Mouse (Mus musculus): ENCODE measurements around the gene Nsd2.

Nsd2 gene

DNA sequence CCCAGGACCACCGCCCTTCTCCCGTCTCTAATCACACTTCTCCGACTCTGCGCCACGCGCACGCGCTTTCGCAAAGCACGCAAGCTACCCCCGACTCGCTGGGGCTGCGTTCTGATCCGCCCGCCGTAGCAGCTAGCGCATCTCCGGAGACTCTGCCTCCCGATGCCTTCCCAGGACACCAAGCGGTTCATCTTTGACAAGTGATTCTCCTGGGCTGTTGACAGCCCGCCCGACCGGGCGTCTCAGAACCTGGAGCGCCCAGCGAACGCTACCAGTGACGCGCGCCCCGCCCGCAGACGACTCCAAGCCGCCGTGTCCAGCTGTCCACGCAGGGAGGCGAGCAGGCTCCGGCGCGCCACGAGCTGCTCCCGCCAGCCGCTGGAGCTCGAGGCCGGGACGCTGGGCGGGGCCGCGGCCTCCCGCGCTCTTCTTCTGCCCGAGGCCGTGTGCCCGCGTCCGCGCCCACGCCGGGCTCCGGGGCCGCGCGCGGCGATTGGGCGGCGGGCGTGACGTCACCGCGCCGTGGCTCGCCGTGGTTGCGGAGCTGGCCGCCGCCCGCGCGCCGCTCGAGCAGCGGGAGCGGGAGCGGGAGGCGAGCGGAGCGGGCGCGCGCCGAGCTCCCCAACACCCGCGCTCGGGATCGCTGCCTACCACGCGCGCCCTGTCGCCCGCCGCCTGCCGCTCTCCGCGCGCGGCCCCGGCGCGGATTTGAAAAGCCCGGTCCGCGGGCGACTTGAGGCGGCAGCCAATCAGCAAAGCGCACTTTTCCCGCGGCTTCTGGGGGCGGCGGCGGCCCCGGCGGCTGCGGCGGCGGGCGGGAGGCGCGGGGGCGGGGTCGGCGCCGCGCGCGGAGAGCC, at the start of gene Nsd2:
Gene Nsd2, plus strand, starts transcription at position 850 of the 857 bp plus-strand sequence.
- in situ Hi-C loops (cut with MboI; ENCODE audit: low sequenced_read_pairs) = no loop called here

- in situ Hi-C loops (cut with MboI; ENCODE audit: low sequenced_read_pairs) = no loop called here
Observed at GRCm38 (mm10) chr5:33777195-33777594, 43.3 kb upstream of the Nsd2 start.

- in situ Hi-C loops (cut with MboI; ENCODE audit: low sequenced_read_pairs) = no loop called here
Observed at GRCm38 (mm10) chr5:33781964-33782344, 38.6 kb upstream of the Nsd2 start.

DNA sequence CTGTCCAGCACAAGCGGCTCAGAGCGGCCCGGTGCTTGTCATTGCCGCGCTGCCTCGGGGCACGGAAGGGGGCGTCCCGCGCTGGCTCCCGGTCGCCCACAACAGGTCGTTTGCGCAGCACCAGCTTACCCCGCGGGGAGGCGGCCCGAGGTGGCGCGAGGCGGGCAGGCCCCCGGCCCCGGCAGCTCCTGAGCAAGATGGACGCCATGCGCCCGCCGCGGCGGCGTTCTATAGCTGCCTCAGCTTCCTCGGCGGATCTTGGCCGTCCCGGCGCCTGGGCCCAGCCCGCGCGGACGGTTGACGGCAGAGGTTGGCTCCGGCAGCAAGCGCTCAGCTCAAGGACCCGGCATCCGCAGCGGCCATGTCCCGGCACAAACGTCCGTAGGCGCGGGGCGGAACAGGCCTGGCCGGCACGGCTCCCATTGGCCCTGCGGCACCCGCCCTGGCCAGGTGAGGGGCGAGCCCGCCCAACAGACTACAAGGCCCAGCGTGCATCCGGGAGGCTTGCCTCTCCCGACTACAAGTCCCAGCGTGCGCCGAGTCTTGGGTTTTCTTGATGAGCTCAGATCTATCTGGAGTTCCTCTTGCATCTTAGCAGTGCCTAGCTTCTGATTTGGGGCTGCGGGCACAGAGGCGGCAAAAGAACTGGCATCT, 38.1 kb upstream of the Nsd2 start, which contains the start of gene Letm1:
Gene Letm1, minus strand, starts transcription at position 473 of the 654 bp plus-strand sequence.
- in situ Hi-C loops (cut with MboI; ENCODE audit: low sequenced_read_pairs) = no loop called here

GRCm38 (mm10) chr5:33782999-33783390, 37.5 kb upstream of the Nsd2 start:
- in situ Hi-C loops (cut with MboI; ENCODE audit: low sequenced_read_pairs) = no loop called here

GRCm38 (mm10) chr5:33791912-33792643, 28.4 kb upstream of the Nsd2 start:
- in situ Hi-C loops (cut with MboI; ENCODE audit: low sequenced_read_pairs) = no loop called here

GRCm38 (mm10) chr5:33803337-33803736, 17.2 kb upstream of the Nsd2 start:
- in situ Hi-C loops (cut with MboI; ENCODE audit: low sequenced_read_pairs) = no loop called here

GRCm38 (mm10) chr5:33811519-33811918, 9.0 kb upstream of the Nsd2 start:
- in situ Hi-C loops (cut with MboI; ENCODE audit: low sequenced_read_pairs) = no loop called here

DNA sequence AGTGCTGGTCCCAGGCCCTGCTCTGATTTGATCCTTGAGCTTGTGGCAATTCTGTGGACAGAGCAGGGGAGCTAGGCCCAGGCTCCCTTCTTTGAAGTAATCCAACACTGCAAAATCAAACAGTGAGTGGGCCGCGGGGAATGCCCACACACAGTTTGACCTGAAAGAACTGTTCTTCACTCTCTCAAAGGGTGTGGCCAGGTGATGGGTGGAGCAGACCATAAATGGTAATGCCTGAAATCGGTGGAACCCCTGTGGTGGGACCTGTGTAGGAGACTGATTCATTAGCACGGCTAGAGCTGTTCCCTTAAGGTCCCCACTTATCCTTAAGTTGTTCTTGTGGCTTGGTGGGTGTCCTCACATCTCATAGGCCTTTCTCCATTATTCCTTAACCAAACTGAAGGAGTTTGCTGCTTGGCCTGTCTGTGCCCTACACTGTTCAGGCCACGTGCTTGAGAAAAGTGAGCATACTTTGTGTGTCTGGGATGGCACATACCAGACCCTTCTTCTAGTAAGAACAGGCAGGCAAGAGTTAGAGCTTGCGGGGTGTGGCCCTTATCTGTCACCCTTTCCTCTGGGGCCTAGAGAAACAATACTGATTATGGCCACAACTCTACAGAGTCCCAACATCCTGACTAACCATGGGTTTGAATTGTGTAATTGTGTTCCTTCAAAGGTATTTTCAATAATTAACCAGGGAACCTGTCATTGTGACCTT, 4.4 kb upstream of the Nsd2 start:
- in situ Hi-C loops (cut with MboI; ENCODE audit: low sequenced_read_pairs) = no loop called here

GRCm38 (mm10) chr5:33818104-33818503, 2.4 kb upstream of the Nsd2 start:
- in situ Hi-C loops (cut with MboI; ENCODE audit: low sequenced_read_pairs) = no loop called here

GRCm38 (mm10) chr5:33819141-33819875, 1.2 kb upstream of the Nsd2 start:
- in situ Hi-C loops (cut with MboI; ENCODE audit: low sequenced_read_pairs) = no loop called here

DNA sequence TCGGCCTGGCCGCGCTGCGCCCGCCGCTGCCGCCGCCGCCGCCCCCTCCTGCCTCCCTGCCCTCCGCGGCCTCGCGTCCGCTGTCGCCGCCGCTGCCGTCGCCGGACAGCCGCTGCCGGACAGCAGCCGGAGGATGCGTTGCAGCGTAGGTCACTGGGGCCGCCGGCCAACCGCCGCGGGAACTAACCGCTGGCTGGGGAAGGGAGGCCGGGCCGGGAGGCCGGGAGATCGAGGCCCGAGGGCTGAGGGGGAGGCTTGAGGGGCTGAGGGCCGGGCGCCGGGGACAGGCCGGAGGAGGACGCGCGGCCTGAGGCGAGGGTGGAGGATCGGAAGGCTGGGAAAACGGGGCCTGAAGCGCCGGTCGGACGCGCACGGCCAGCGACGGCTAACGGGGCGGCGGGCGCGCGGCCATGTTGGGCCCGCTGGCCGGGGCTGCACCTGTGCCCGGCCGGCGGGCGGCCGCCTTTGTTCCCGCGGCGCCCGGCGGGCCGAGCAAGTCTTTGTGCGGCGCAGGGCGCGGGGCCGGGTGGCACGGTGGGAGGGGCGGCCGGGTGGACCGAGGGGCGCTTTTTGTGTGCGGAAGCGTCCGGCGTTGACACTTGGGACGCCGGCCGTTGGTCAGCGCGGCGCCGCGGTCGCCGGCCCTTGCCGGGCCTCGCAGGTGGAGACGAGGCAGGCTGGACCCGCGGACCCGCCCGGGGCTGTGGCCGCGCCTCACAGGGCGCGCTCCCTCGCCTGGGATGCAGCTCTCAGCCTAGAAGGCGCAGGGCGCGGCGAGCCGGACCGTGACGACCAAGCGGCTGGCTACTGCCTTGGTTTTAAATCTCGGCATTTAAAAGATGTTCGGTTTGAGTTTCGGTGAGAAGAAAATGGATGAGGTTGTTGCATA, 452 bp downstream of the Nsd2 start:
- in situ Hi-C loops (cut with MboI; ENCODE audit: low sequenced_read_pairs) = no loop called here

DNA sequence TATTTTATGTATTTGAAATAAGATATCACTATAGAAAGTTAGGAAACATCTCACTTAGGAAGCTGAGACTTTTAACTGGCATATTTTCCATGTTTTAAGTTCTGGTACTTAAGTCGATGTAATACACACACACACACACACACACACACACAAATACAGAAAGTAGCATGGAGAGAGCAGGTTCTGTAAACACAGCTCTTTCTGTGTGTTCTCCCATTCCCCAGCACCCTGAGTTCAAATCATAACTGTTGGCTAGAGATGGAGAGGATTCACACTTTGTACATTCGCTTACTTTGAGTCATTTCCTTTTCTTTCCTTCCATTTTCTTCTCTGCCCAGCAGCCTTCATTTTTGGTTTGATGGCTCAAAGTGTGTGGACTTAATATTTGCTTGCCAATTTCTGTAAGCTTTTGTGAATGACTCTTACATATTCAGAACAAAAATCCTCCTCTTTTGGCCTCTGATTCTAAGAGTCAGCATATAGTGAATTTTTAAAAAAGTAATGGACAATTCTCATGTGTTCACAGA, 1.4 kb downstream of the Nsd2 start:
- in situ Hi-C loops (cut with MboI; ENCODE audit: low sequenced_read_pairs) = no loop called here

- in situ Hi-C loops (cut with MboI; ENCODE audit: low sequenced_read_pairs) = no loop called here
Observed at GRCm38 (mm10) chr5:33822456-33822855, 1.9 kb downstream of the Nsd2 start.

- in situ Hi-C loops (cut with MboI; ENCODE audit: low sequenced_read_pairs) = no loop called here
Observed at GRCm38 (mm10) chr5:33826001-33826400, 5.5 kb downstream of the Nsd2 start.

- in situ Hi-C loops (cut with MboI; ENCODE audit: low sequenced_read_pairs) = no loop called here
Observed at GRCm38 (mm10) chr5:33828107-33828506, 7.6 kb downstream of the Nsd2 start.

GRCm38 (mm10) chr5:33829958-33830357, 9.4 kb downstream of the Nsd2 start:
- in situ Hi-C loops (cut with MboI; ENCODE audit: low sequenced_read_pairs) = no loop called here

GRCm38 (mm10) chr5:33830832-33831231, 10.3 kb downstream of the Nsd2 start:
- in situ Hi-C loops (cut with MboI; ENCODE audit: low sequenced_read_pairs) = no loop called here

GRCm38 (mm10) chr5:33841331-33841730, 20.8 kb downstream of the Nsd2 start:
- in situ Hi-C loops (cut with MboI; ENCODE audit: low sequenced_read_pairs) = no loop called here

Data from CH12F3 (cell line).